Mouse (Mus musculus): ENCODE results near the gene Sobp. TPM values are rescaled to one million over a fixed set of nuclear protein-coding genes. Genes with fewer than 3 reads are reported as not detected.

Gene Sobp
- polyA plus RNA-seq, 1 experiment from 2014 or later: 4.7 TPM

DNA sequence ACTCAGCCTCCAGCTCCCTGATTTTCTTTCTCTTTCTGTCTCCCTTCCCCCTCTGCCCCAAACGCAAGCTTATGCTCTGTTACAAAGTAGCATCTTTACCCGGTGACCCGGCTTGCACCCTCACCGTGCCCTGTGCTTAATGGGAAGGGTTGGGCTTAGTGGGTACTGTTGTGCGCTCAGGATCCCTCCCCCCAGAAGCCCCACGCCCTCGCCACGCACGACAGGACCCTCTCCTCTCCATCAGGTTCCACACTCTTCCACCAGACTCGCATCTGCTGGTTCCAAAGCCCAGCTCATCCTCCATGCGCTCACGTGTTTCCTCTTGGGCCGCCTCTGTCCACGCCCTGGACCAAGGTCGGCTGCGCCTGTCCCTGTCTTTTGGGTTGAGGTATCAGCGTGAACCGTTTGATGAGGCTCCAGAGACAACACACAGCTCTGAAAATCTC, 849 bp upstream of the Sobp start:
- peaks cover 21% of the 10 kb centered on the region for H3K4me1 ChIP-seq (replicated peaks)
- peak overlapping the region; percentile 80 for H3K4me2 ChIP-seq
- H3K4me3 ChIP-seq (replicated peaks): peak overlapping the region; percentile 87
- 1% methylated on average over 18 of the region's 18 CpGs for WGBS
- H3K36me3 ChIP-seq: no peaks in the 10 kb centered on the region
- H3K9ac ChIP-seq (replicated peaks): peak overlapping the region; percentile 89
- ATAC-seq (ENCODE audit: insufficient number of reproducible peaks, insufficient read depth, low FRiP score, low TSS enrichment, low read depth): peak; percentile 33
- H3K27me3 ChIP-seq: peaks cover 31% of the 10 kb centered on the region
- H3K27ac ChIP-seq: no peak overlapping the region
- H3K9me3 ChIP-seq: no peaks in the 10 kb centered on the region

DNA sequence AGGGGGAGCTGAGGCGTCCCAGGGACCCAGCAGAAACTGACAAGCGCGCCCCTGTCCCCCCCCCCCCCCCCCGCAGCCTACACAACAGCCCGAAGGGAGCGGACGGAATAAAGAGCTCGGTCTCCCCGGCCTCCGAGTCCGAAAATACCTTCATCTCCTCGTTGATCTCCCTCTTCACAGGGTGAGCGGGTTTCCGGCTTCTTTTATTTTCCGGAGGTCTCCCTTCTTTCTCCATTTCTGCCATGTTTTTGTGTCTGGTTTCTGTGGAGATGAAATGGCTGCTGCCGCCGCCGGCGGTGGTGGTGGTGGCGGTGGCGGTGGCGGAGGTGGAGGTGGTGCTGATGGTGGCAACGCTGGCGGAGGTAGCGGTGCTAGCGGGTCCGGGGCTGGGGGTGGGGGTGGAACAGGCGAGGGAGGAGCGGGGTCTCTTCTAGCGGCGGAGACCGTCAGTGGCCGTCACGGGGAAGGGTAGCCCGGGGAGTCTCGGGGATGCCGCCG, 453 bp downstream of the Sobp start:
- no peaks in the 10 kb centered on the region for H3K9me3 ChIP-seq
- ATAC-seq (ENCODE audit: insufficient number of reproducible peaks, insufficient read depth, low FRiP score, low TSS enrichment, low read depth): no peak
- H3K27me3 ChIP-seq: peaks cover 30% of the 10 kb centered on the region
- peak overlapping the region; percentile 84 for H3K27ac ChIP-seq
- H3K4me1 ChIP-seq (replicated peaks): peaks cover 30% of the 10 kb centered on the region
- under 1% methylated on average over 13 of the region's 38 CpGs for WGBS
- H3K9ac ChIP-seq (replicated peaks): peak overlapping the region; percentile 89
- H3K4me3 ChIP-seq (replicated peaks): peak overlapping the region; percentile 87
- H3K4me2 ChIP-seq: peak overlapping the region; percentile 80
- no peaks in the 10 kb centered on the region for H3K36me3 ChIP-seq

- peak; percentile 28; the same call in 1 of the 2 replicates for ATAC-seq (ENCODE audit: insufficient number of reproducible peaks, insufficient read depth, low FRiP score, low TSS enrichment, low read depth)
- H3K9me3 ChIP-seq: no peaks in the 10 kb centered on the region
- peak overlapping the region; percentile 80 for H3K4me2 ChIP-seq
- H3K27me3 ChIP-seq: peaks cover 29% of the 10 kb centered on the region
- peaks cover 32% of the 10 kb centered on the region for H3K4me1 ChIP-seq (replicated peaks)
- peak overlapping the region; percentile 84 for H3K27ac ChIP-seq
- H3K4me3 ChIP-seq (replicated peaks): peak overlapping the region; percentile 87
- no peaks in the 10 kb centered on the region for H3K36me3 ChIP-seq
- H3K9ac ChIP-seq (replicated peaks): peak overlapping the region; percentile 89
- under 1% methylated on average over 49 of the region's 53 CpGs for WGBS
These were observed 1.0 kb downstream of the Sobp start for GRCm38 (mm10) chr10:43173141-43173827.

DNA sequence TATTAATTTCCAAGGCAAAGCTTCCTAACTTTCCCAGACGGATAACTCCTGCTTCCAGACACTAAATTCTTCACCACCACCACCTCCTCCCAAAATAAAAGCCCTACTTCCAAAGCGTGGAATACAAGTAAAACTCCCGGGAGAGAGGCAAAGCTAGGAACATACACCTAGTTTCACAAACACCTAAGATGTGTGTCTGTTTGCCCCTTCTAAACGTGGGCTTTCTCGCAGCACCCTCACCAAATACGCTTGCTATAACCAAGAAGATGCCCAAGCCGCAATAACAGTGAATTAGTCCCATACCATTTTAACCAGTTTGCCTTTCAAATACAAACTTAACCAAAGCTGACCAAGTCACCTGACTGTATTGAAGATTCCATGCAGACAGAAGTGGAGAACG, 1.8 kb downstream of the Sobp start:
- Histone ChIP-seq H3K27me3 (peaks cover 26% of the 10 kb centered on the region), H3K9me3 (no peaks in the 10 kb centered on the region), H3K4me2 (peak overlapping the region; percentile 80), H3K9ac (replicated peaks) (peak overlapping the region; percentile 89; the same call in 1 of the 2 replicates), H3K4me3 (replicated peaks) (peak overlapping the region; percentile 87), H3K36me3 (no peaks in the 10 kb centered on the region), H3K27ac (no peak overlapping the region), H3K4me1 (replicated peaks) (peaks cover 40% of the 10 kb centered on the region)
- 4% methylated on average over 8 of the region's 8 CpGs for WGBS
- no peak for ATAC-seq (ENCODE audit: insufficient number of reproducible peaks, insufficient read depth, low FRiP score, low TSS enrichment, low read depth)

- WGBS: 3% methylated on average over 7 of the region's 7 CpGs
- ATAC-seq (ENCODE audit: insufficient number of reproducible peaks, insufficient read depth, low FRiP score, low TSS enrichment, low read depth): no peak
- H3K27ac ChIP-seq: no peak overlapping the region
- H3K27me3 ChIP-seq: peaks cover 24% of the 10 kb centered on the region
- H3K4me1 ChIP-seq (replicated peaks): peaks cover 44% of the 10 kb centered on the region
- H3K36me3 ChIP-seq: no peaks in the 10 kb centered on the region
- H3K9ac ChIP-seq (replicated peaks): no peak overlapping the region
- peak overlapping the region; percentile 87 for H3K4me3 ChIP-seq (replicated peaks)
- no peaks in the 10 kb centered on the region for H3K9me3 ChIP-seq
- H3K4me2 ChIP-seq: peak overlapping the region; percentile 80
These were observed 2.3 kb downstream of the Sobp start for GRCm38 (mm10) chr10:43172066-43172465.

GRCm38 (mm10) chr10:43171106-43171505, 3.2 kb downstream of the Sobp start:
- 1% methylated on average over 8 of the region's 8 CpGs for WGBS
- peaks cover 18% of the 10 kb centered on the region for H3K27me3 ChIP-seq
- H3K4me1 ChIP-seq (replicated peaks): peaks cover 44% of the 10 kb centered on the region
- no peaks in the 10 kb centered on the region for H3K36me3 ChIP-seq
- no peak overlapping the region for H3K9ac ChIP-seq (replicated peaks)
- H3K4me3 ChIP-seq (replicated peaks): peak overlapping the region; percentile 19
- H3K4me2 ChIP-seq: peak overlapping the region; percentile 80
- H3K9me3 ChIP-seq: no peaks in the 10 kb centered on the region; the same call in 1 of the 2 replicates
- H3K27ac ChIP-seq: peak overlapping the region; percentile 45; the same call in 1 of the 2 replicates
- ATAC-seq (ENCODE audit: insufficient number of reproducible peaks, insufficient read depth, low FRiP score, low TSS enrichment, low read depth): 0 out of 2 replicates have a peak, but pooled peaks have one; percentile 63

DNA sequence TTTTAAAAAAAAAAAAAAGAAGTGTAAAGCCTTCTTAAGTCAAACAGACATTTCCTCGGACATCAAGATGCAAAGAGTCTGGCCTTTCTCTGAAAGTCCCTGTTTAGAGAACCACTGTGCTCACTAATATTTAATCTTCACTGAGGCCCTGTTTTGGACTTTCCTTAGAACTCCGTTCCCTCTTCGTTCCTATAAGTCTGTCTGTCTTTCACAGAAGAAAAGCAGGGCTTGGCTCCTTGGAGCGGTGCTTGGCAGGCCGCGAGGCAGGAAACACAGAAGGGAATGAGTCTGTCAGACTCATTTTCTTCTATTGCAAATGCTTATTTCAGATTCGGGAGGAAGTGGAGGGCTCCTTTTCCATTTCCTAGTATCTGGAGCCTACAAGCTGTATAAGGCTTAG, 5.5 kb downstream of the Sobp start:
- Histone ChIP-seq H3K9ac (replicated peaks) (no peak overlapping the region), H3K4me2 (no peak overlapping the region), H3K4me1 (replicated peaks) (peaks cover 40% of the 10 kb centered on the region), H3K27me3 (0 out of 2 replicates have a peak, but pooled peaks cover 8% of the 10 kb centered on the region), H3K9me3 (no peaks in the 10 kb centered on the region; the same call in 1 of the 2 replicates), H3K36me3 (no peaks in the 10 kb centered on the region), H3K4me3 (replicated peaks) (no peak overlapping the region), H3K27ac (no peak overlapping the region)
- ATAC-seq (ENCODE audit: insufficient number of reproducible peaks, insufficient read depth, low FRiP score, low TSS enrichment, low read depth): no peak
- 71% methylated on average over 7 of the region's 7 CpGs for WGBS

GRCm38 (mm10) chr10:43166817-43167216, 7.5 kb downstream of the Sobp start:
- ATAC-seq (ENCODE audit: insufficient number of reproducible peaks, insufficient read depth, low FRiP score, low TSS enrichment, low read depth): no peak
- Histone ChIP-seq H3K27me3 (0 out of 2 replicates have a peak, but pooled peaks cover 8% of the 10 kb centered on the region), H3K4me2 (no peak overlapping the region), H3K27ac (no peak overlapping the region), H3K4me3 (replicated peaks) (no peak overlapping the region), H3K9ac (replicated peaks) (no peak overlapping the region), H3K4me1 (replicated peaks) (peaks cover 34% of the 10 kb centered on the region), H3K9me3 (peaks cover 7% of the 10 kb centered on the region; the same call in 1 of the 2 replicates), H3K36me3 (no peaks in the 10 kb centered on the region)
- 89% methylated on average over 3 of the region's 3 CpGs for WGBS

GRCm38 (mm10) chr10:43166146-43166545, 8.2 kb downstream of the Sobp start:
- H3K27me3 ChIP-seq: 0 out of 2 replicates have a peak, but pooled peaks cover 8% of the 10 kb centered on the region
- no peak overlapping the region for H3K9ac ChIP-seq (replicated peaks)
- no peak overlapping the region for H3K4me2 ChIP-seq
- no peak overlapping the region for H3K27ac ChIP-seq
- H3K4me3 ChIP-seq (replicated peaks): no peak overlapping the region
- no peak for ATAC-seq (ENCODE audit: insufficient number of reproducible peaks, insufficient read depth, low FRiP score, low TSS enrichment, low read depth)
- no peaks in the 10 kb centered on the region for H3K36me3 ChIP-seq
- peaks cover 7% of the 10 kb centered on the region; the same call in 1 of the 2 replicates for H3K9me3 ChIP-seq
- WGBS: 91% methylated on average over 1 of the region's 1 CpGs
- H3K4me1 ChIP-seq (replicated peaks): peaks cover 30% of the 10 kb centered on the region

DNA sequence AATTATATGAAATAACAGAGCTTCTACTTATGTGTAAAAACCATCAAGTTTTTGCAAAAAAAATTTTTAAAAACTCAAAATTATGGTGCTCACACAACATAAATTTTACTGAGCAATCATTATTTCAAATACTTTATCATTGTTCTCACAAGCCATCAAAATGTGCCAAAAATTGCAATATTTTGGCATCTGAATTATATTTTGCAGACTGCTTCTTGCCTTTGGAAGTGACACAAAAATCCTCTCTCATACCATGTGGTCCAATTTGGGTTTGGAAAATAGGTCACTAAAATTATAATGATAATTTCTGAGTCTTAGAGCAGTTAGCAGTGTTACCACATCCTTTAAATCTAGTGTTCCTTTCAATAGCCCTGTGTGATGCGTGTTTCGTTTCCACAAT, 9.9 kb downstream of the Sobp start:
- WGBS: 93% methylated on average over 2 of the region's 2 CpGs
- 0 out of 2 replicates have a peak, but pooled peaks cover 7% of the 10 kb centered on the region for H3K27me3 ChIP-seq
- peaks cover 3% of the 10 kb centered on the region; the same call in 1 of the 2 replicates for H3K36me3 ChIP-seq
- peaks cover 7% of the 10 kb centered on the region; the same call in 1 of the 2 replicates for H3K9me3 ChIP-seq
- H3K9ac ChIP-seq (replicated peaks): no peak overlapping the region
- no peak for ATAC-seq (ENCODE audit: insufficient number of reproducible peaks, insufficient read depth, low FRiP score, low TSS enrichment, low read depth)
- no peak overlapping the region for H3K4me3 ChIP-seq (replicated peaks)
- H3K4me1 ChIP-seq (replicated peaks): peaks cover 19% of the 10 kb centered on the region
- no peak overlapping the region for H3K27ac ChIP-seq
- H3K4me2 ChIP-seq: no peak overlapping the region

- H3K4me3 ChIP-seq (replicated peaks): no peak overlapping the region
- ATAC-seq (ENCODE audit: insufficient number of reproducible peaks, insufficient read depth, low FRiP score, low TSS enrichment, low read depth): no peak
- H3K4me2 ChIP-seq: no peak overlapping the region
- H3K9me3 ChIP-seq: peaks cover 7% of the 10 kb centered on the region; the same call in 1 of the 2 replicates
- H3K36me3 ChIP-seq: peaks cover 10% of the 10 kb centered on the region
- H3K27ac ChIP-seq: no peak overlapping the region
- H3K27me3 ChIP-seq: no peaks in the 10 kb centered on the region
- 70% methylated on average over 12 of the region's 12 CpGs for WGBS
- no peak overlapping the region for H3K9ac ChIP-seq (replicated peaks)
- H3K4me1 ChIP-seq (replicated peaks): peaks cover 2% of the 10 kb centered on the region
These were observed 12.0 kb downstream of the Sobp start for GRCm38 (mm10) chr10:43162318-43162717.

All from limb, embryonic 12.5 days (tissue).